Mouse (Mus musculus): Measurements from ENCODE around the gene Tex52. TPM values are rescaled to one million over a fixed set of nuclear protein-coding genes. Genes with fewer than 3 reads are reported as not detected.

The Tex52 gene
- polyA plus RNA-seq, 1 experiment from 2014 or later = not detected

DNA sequence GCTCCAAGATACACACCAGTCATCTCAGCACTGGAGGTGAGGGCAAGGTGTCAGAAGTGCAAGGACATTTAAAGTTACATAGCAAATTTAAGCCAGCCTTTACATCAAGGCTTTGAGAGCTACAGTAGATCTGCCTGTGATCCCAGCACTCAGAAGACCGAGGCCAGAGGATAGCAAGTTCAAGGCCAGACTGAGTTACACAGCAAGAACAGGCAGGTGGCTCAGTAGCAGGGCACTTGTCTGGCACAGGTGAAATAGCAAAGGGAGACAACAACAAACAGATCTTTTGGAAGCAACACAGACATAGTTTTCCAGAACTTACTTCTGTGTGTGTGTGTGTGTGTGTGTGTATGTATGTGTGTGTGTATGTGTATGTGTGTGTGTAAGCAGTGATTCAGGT, 42.8 kb downstream of the Tex52 start:
- no peak for ATAC-seq
- H3K36me3 ChIP-seq = peaks cover 38% of the 10 kb centered on the region
- H3K4me3 ChIP-seq = no peak overlapping the region
- H3K27me3 ChIP-seq (replicated peaks) = no peaks in the 10 kb centered on the region
- H3K27ac ChIP-seq = no peak overlapping the region
- H3K4me1 ChIP-seq = peaks cover 17% of the 10 kb centered on the region
- 79% methylated on average over 1 of the region's 1 CpGs for WGBS (ENCODE audit: insufficient replicate concordance)
- H3K9me3 ChIP-seq (replicated peaks) = no peaks in the 10 kb centered on the region
- no peak overlapping the region for H3K4me2 ChIP-seq
- no peak overlapping the region for H3K9ac ChIP-seq

DNA sequence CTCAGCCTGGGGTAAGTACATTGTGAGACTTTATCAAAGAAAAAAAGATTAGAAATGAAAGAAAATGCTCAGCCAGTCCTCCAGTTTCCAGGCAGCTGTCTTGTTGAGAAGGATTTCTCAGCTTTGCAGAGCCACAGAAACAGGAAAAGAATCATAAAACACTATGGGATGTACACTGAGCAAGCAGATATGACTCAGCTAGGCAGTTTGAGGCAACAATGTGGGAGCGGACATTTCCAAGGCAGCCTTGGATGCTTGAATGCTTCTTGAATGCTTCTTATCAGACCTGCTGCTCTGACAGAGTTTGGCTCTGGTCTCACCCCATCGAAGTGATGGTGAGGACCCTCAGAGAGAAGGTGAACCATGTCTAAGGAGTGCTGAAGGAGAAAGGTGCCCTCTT, 45.8 kb downstream of the Tex52 start:
- H3K4me2 ChIP-seq = no peak overlapping the region
- H3K9ac ChIP-seq = no peak overlapping the region
- 53% methylated on average over 2 of the region's 2 CpGs for WGBS (ENCODE audit: insufficient replicate concordance)
- H3K9me3 ChIP-seq (replicated peaks) = no peaks in the 10 kb centered on the region
- H3K36me3 ChIP-seq = peaks cover 18% of the 10 kb centered on the region
- peaks cover 35% of the 10 kb centered on the region for H3K4me1 ChIP-seq
- ATAC-seq = no peak
- no peak overlapping the region for H3K4me3 ChIP-seq
- H3K27ac ChIP-seq = 0 out of 2 replicates have a peak overlapping the region, but pooled peaks have one; percentile 15
- no peaks in the 10 kb centered on the region for H3K27me3 ChIP-seq (replicated peaks)

DNA sequence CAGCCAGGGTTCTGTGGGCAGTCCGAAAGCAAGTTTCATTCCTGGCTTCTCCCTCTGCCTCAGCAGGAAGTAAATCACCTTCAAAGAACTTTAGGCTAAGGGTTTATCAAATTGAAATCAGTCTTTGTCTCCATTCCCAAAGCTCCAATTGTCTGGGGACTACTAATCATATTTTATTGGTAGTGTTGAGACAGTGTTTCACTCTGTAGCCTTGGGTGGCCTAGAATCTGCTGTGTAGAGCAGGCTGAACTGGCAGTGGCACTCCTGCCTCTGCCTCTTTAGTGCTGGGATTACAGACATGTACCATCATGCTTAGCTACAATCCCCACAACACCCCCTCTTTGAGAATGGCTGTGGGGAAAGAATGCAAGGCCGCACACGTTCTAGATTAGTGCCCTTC, 46.2 kb downstream of the Tex52 start:
- Histone ChIP-seq H3K9ac (no peak overlapping the region), H3K4me3 (no peak overlapping the region), H3K4me2 (no peak overlapping the region), H3K27ac (no peak overlapping the region), H3K27me3 (replicated peaks) (no peaks in the 10 kb centered on the region), H3K4me1 (peaks cover 35% of the 10 kb centered on the region), H3K9me3 (replicated peaks) (no peaks in the 10 kb centered on the region), H3K36me3 (peaks cover 17% of the 10 kb centered on the region)
- no peak for ATAC-seq
- WGBS (ENCODE audit: insufficient replicate concordance) = 81% methylated on average over 3 of the region's 3 CpGs

DNA sequence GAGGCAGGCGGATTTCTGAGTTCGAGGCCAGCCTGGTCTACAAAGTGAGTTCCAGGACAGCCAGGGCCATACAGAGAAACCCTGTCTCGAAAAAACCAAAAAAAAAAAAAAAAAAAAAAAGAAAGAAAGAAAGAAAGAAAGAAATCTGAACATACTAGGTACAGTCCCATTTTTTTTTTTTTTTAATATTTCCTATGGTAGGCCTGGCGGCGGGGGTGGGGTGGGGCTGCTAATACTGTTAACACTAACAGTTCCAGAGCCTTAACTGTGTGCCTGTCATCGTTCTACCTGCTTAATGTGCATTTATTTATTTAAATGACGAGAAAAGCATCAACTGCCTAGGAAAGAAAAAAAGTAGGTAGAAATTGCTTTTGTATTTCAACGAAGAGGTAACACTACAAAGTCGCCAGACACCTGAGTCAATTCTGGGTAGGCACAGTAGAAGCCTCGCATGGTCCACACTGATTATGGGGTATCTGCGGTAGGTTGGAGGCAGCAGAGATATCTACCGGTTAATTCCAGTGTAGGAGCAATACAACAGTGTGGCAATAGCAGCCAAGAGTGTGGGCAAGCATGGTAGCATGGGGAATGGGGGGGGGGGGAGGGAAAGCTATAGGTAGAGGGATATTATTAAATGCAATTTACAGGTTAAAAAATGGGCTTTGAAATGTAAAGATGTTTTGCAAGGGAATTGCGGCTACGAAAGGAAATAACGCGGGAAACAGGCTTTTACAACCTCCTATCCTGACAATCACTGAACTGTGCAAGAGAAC, 48.4 kb downstream of the Tex52 start:
- peak; percentile 86 for ATAC-seq
- WGBS (ENCODE audit: insufficient replicate concordance) = 23% methylated on average over 15 of the region's 16 CpGs
- no peaks in the 10 kb centered on the region for H3K27me3 ChIP-seq (replicated peaks)

DNA sequence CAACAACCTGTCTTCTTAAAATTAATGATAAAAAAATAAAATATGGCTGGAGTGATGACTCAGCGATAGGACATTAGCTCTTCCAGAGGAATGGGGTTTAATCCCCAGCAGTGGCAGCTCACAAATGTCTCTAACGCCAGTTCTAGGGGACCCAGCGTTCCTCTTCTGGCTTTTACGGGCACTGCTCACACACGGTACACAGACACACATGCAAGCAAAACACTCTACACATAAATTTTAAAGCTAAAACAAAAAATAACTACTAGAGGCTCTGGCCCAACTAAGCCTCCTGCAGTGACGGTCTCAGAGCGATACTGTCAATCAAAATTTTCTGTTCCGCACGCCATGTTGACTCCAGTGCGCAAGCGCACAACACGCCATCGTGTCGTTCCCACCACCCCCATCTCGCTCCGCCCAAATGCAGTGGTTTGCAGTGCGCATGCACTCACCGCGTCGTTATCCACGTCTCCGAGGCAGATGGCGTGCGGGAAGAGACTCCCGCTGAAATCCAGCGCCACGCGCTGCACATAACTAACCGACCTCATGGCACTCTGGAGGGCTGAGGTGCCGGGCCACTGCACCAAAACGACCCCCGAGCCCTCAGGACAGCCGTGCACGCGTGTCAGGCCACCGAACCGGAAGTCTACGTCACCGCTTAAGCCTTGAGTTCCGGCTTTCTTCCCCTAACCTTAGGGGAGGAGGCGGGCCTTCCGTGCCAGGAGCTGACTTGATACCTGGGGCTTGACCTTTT, 49.2 kb downstream of the Tex52 start, which contains the start of gene Itfg2:
Itfg2 (minus strand) TSS at position 663 of the 751 bp plus-strand sequence.
- Histone ChIP-seq H3K36me3 (peaks cover 28% of the 10 kb centered on the region), H3K4me2 (peak within 1 kb of the TSS; percentile 80), H3K27ac (peak within 1 kb of the TSS; percentile 91), H3K4me3 (peak within 1 kb of the TSS; percentile 73), H3K9ac (peak within 1 kb of the TSS; percentile 79), H3K9me3 (replicated peaks) (no peaks in the 10 kb centered on the region), H3K4me1 (peaks cover 41% of the 10 kb centered on the region), H3K27me3 (replicated peaks) (no peaks in the 10 kb centered on the region)
- ATAC-seq = peak; percentile 92
- WGBS (ENCODE audit: insufficient replicate concordance) = 1% methylated on average over 42 of the region's 42 CpGs

More for the DNA sequence above, 48.4 kb downstream of the Tex52 start:
- peaks cover 35% of the 10 kb centered on the region for H3K4me1 ChIP-seq
- peak overlapping the region; percentile 73 for H3K4me3 ChIP-seq
- peaks cover 21% of the 10 kb centered on the region for H3K36me3 ChIP-seq
- peak overlapping the region; percentile 80 for H3K4me2 ChIP-seq
- no peaks in the 10 kb centered on the region for H3K9me3 ChIP-seq (replicated peaks)
- peak overlapping the region; percentile 79 for H3K9ac ChIP-seq
- H3K27ac ChIP-seq = peak overlapping the region; percentile 91

DNA sequence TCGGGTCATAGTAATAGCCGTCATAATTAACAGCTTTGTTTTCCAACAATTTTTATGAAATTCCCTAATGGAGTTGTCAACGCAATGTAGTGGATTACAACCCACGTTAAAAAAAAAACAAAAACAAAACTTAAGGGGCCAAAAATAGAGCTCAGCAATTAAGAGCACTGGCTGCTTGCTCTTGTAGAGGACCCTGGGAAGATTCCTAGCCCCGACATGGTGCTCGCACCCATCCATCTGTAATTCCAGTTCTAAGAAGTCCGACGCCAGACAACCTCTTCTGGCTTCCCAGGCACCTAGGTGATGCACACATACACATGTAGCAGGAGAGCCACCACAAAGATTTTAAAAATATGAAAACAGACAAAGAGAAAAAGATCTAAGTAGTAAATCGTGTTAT, 49.8 kb downstream of the Tex52 start:
- peaks cover 47% of the 10 kb centered on the region for H3K4me1 ChIP-seq
- WGBS (ENCODE audit: insufficient replicate concordance) = 16% methylated on average over 9 of the region's 9 CpGs
- no peaks in the 10 kb centered on the region for H3K27me3 ChIP-seq (replicated peaks)
- peaks cover 30% of the 10 kb centered on the region for H3K36me3 ChIP-seq
- H3K4me3 ChIP-seq = peak overlapping the region; percentile 73
- peak overlapping the region; percentile 80 for H3K4me2 ChIP-seq
- H3K9me3 ChIP-seq (replicated peaks) = no peaks in the 10 kb centered on the region
- peak overlapping the region; percentile 79 for H3K9ac ChIP-seq
- H3K27ac ChIP-seq = peak overlapping the region; percentile 91
- no peak for ATAC-seq

DNA sequence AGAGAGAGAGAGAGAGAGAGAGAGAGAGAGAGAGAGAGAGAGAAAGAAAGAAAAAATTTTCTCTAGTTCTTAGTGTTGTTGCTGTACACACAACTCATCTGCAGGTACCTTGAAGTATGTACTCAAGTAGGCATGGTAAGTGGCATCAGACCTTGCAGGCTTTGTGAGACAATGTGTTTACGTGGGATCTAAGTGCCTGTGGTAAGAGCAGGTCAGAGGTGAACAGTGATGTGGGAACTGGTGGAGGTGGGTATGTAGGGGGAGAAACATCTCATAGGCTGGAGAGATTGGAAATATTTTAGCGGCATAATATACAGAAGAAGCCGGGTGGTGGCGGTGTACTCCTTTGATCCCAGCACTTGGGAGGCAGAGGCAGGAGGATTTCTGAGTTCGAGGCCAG, 52.3 kb downstream of the Tex52 start:
- H3K27me3 ChIP-seq (replicated peaks) = no peaks in the 10 kb centered on the region
- no peak for ATAC-seq
- no peak overlapping the region for H3K27ac ChIP-seq
- H3K4me3 ChIP-seq = no peak overlapping the region
- H3K4me1 ChIP-seq = peaks cover 47% of the 10 kb centered on the region
- 82% methylated on average over 5 of the region's 5 CpGs for WGBS (ENCODE audit: insufficient replicate concordance)
- H3K9me3 ChIP-seq (replicated peaks) = no peaks in the 10 kb centered on the region
- H3K9ac ChIP-seq = no peak overlapping the region
- peaks cover 51% of the 10 kb centered on the region for H3K36me3 ChIP-seq
- H3K4me2 ChIP-seq = no peak overlapping the region

DNA sequence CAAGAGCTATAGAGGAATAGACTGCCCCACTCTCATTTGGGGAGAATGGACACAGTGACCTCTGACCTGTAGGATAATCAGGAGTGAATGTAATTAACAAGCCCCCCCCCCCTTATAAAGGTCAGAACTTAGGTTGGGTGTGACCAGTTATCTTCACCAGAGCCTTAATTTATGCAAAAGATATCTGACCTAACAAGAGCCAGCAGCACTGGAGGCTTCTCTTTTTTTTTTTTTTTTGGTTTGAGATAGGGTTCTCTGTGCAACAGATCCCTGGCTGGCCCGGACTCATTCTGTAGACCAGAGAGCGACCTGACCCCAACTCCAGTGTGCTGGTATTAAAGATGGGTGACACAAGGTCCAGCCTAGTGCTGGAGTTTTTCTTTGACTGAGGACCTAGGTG, 54.0 kb downstream of the Tex52 start:
- H3K27ac ChIP-seq = no peak overlapping the region
- WGBS (ENCODE audit: insufficient replicate concordance) = 44% methylated on average over 2 of the region's 2 CpGs
- peaks cover 37% of the 10 kb centered on the region for H3K4me1 ChIP-seq
- peaks cover 69% of the 10 kb centered on the region for H3K36me3 ChIP-seq
- H3K27me3 ChIP-seq (replicated peaks) = no peaks in the 10 kb centered on the region
- H3K9ac ChIP-seq = no peak overlapping the region
- ATAC-seq = no peak
- H3K9me3 ChIP-seq (replicated peaks) = no peaks in the 10 kb centered on the region
- H3K4me2 ChIP-seq = no peak overlapping the region
- H3K4me3 ChIP-seq = no peak overlapping the region

DNA sequence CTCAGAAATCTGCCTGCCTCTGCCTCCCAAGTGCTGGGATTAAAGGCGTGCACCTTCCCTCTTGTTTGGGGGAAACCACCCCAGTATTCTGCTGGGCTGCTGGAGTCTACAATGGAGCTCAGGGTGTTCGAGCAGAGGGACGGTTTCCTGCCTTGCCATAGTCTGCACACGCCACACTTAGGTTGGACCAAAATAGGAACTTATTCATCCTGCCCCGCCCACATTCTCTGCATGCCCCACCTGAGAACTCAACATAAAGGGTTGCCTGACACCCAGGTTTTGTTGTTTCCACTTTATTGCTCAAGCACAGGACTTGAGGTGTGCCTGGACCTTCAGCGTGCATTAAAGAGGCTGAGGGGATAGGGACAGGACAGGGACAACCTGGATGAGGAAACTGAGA, 54.6 kb downstream of the Tex52 start:
- no peak overlapping the region for H3K4me2 ChIP-seq
- H3K36me3 ChIP-seq = peaks cover 74% of the 10 kb centered on the region
- H3K9me3 ChIP-seq (replicated peaks) = no peaks in the 10 kb centered on the region
- WGBS (ENCODE audit: insufficient replicate concordance) = 68% methylated on average over 6 of the region's 6 CpGs
- peaks cover 37% of the 10 kb centered on the region for H3K4me1 ChIP-seq
- H3K27ac ChIP-seq = no peak overlapping the region
- no peaks in the 10 kb centered on the region for H3K27me3 ChIP-seq (replicated peaks)
- no peak for ATAC-seq
- H3K9ac ChIP-seq = no peak overlapping the region
- H3K4me3 ChIP-seq = no peak overlapping the region

DNA sequence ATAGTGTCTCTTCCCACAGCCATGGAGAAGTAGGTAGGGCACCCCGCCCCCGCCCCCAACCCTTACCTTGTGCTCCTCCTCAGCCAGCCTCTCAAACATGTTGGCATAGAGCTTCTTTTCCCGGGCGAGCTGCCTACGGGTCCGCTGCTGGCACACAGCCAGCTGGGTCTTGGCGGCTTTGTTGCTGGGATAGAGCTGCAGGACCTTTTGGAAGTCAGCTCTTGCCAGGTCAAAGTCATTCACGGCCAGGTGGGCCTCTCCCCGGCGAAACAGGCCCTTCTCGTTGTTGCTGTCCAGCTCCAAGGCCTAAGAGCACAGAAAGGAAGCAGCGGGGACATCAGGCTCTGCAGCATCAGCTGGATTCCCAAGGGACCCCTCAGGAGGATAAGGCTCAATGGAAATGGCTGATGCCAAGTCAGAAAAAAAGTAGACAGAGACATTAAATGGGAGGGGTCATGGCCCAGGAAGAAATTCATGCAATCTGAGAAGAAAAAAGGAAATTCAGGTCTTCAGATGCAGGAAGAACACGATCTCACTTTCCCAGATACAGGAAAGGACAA, 57.2 kb downstream of the Tex52 start:
- Histone ChIP-seq H3K27ac (no peak overlapping the region), H3K9ac (no peak overlapping the region), H3K27me3 (replicated peaks) (no peaks in the 10 kb centered on the region), H3K9me3 (replicated peaks) (no peaks in the 10 kb centered on the region), H3K36me3 (peaks cover 92% of the 10 kb centered on the region), H3K4me3 (no peak overlapping the region), H3K4me1 (peaks cover 50% of the 10 kb centered on the region), H3K4me2 (no peak overlapping the region)
- 87% methylated on average over 13 of the region's 13 CpGs for WGBS (ENCODE audit: insufficient replicate concordance)
- no peak for ATAC-seq

DNA sequence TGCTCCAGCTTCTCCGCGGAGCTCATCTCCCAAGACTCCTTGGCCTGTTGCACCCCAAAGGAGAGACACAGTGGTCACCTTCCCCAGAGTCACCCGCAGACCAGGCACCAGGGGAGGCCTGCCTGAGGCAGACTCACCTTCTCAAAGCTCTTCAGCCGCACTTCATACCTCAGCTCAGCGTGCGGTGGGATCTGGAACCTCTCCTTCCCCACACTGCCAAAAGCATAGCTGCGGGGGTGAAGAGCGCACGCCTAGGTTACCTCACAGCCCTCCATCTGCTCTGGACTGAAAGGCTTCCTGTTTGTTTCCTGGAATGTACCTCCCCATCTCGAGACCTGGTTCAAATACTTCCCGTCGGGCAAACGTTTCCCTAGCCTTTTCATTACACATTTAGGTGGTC, 58.3 kb downstream of the Tex52 start:
- Histone ChIP-seq H3K9me3 (replicated peaks) (no peaks in the 10 kb centered on the region), H3K27ac (no peak overlapping the region), H3K4me2 (no peak overlapping the region), H3K4me3 (no peak overlapping the region), H3K4me1 (peaks cover 54% of the 10 kb centered on the region), H3K36me3 (peaks cover 81% of the 10 kb centered on the region), H3K9ac (no peak overlapping the region), H3K27me3 (replicated peaks) (no peaks in the 10 kb centered on the region)
- ATAC-seq = no peak
- WGBS (ENCODE audit: insufficient replicate concordance) = 86% methylated on average over 13 of the region's 13 CpGs
